Mouse (Mus musculus) MEL-GATA-1-ER (cell line): ENCODE results near the gene Fam114a1.

Source experiments
- DNase-seq: peaks from one replicate; pipeline ENCODE4 v3.0.0-alpha.2; 2012; ENCODE audit warnings: low read depth; ENCODE audit errors: extremely low read depth

The Fam114a1 gene

GRCm38 (mm10) chr5:65003946-65004535 is 34.2 kb downstream of the Fam114a1 start:
- no peak for DNase-seq

GRCm38 (mm10) chr5:65005251-65005650 is 35.4 kb downstream of the Fam114a1 start:
- DNase-seq = no peak

GRCm38 (mm10) chr5:65006011-65006491 is 36.2 kb downstream of the Fam114a1 start:
- DNase-seq = no peak

GRCm38 (mm10) chr5:65011901-65012573 is 42.2 kb downstream of the Fam114a1 start:
- no peak for DNase-seq

GRCm38 (mm10) chr5:65015508-65015907 is 45.6 kb downstream of the Fam114a1 start:
- no peak for DNase-seq

- no peak for DNase-seq
Measured at GRCm38 (mm10) chr5:65019109-65019508, 49.2 kb downstream of the Fam114a1 start.

GRCm38 (mm10) chr5:65019823-65020222 is 50.0 kb downstream of the Fam114a1 start:
- no peak for DNase-seq

- no peak for DNase-seq
Measured at GRCm38 (mm10) chr5:65022006-65022405, 52.1 kb downstream of the Fam114a1 start.

- no peak for DNase-seq
Measured at GRCm38 (mm10) chr5:65024641-65025040, 54.8 kb downstream of the Fam114a1 start.

GRCm38 (mm10) chr5:65025916-65026315 is 56.0 kb downstream of the Fam114a1 start:
- no peak for DNase-seq

- DNase-seq = no peak
Measured at GRCm38 (mm10) chr5:65026776-65027175, 56.9 kb downstream of the Fam114a1 start.

- no peak for DNase-seq
Measured at GRCm38 (mm10) chr5:65028019-65028418, 58.1 kb downstream of the Fam114a1 start.

GRCm38 (mm10) chr5:65036597-65036996 is 66.7 kb downstream of the Fam114a1 start:
- no peak for DNase-seq

GRCm38 (mm10) chr5:65038305-65038704 is 68.4 kb downstream of the Fam114a1 start:
- DNase-seq = no peak

- no peak for DNase-seq
Measured at GRCm38 (mm10) chr5:65038811-65039571, 69.1 kb downstream of the Fam114a1 start.

- DNase-seq = no peak
Measured at GRCm38 (mm10) chr5:65040463-65040862, 70.6 kb downstream of the Fam114a1 start.

- no peak for DNase-seq
Measured at GRCm38 (mm10) chr5:65043407-65043895, 73.6 kb downstream of the Fam114a1 start.

- no peak for DNase-seq
Measured at GRCm38 (mm10) chr5:65045642-65046370, 75.9 kb downstream of the Fam114a1 start.

- DNase-seq = no peak
Measured at GRCm38 (mm10) chr5:65046442-65047284, 76.8 kb downstream of the Fam114a1 start.

- no peak for DNase-seq
Measured at GRCm38 (mm10) chr5:65047285-65047855, 77.5 kb downstream of the Fam114a1 start.
